Mouse (Mus musculus): ENCODE measurements around the gene Rnf214. TPM values are rescaled to one million over a fixed set of nuclear protein-coding genes. Genes with fewer than 3 reads are reported as not detected.

The Rnf214 gene
- polyA plus RNA-seq, 1 experiment: 30.5 TPM

DNA sequence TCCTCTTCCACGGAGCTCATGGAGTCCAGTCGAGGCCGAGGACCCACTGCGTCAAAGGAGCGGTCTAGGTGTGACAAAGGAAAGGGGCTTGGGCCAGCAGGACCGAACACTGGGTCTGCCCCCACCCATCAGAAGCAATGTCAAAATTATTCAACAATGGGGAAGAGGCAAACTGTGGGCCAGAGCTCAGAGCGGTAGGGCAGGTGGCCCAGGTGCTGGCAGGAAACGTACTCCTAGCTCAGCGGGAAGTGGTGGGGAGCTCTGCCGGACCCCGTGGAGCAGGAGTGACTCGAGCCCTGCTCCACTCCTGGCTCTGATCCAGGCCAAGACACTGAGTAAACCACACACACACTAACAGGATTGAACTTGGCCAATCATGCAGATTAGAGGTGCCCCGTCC, 39.0 kb upstream of the Rnf214 start:
- Histone ChIP-seq H3K27ac (ENCODE audit: insufficient read depth, low read depth, low read length) (no peak overlapping the region), H3K4me3 (ENCODE audit: insufficient read depth, low read length) (no peak overlapping the region), H3K4me1 (ENCODE audit: control insufficient read depth, insufficient read depth, low read length) (peaks cover 14% of the 10 kb centered on the region)
- TF ChIP-seq CTCF (IDR thresholded peaks at IDR 0.05; ENCODE audit: low read depth, low read length): no peak
- no peak for TF ChIP-seq POLR2A (IDR thresholded peaks at IDR 0.05; ENCODE audit: borderline replicate concordance, low read depth, low read length)

DNA sequence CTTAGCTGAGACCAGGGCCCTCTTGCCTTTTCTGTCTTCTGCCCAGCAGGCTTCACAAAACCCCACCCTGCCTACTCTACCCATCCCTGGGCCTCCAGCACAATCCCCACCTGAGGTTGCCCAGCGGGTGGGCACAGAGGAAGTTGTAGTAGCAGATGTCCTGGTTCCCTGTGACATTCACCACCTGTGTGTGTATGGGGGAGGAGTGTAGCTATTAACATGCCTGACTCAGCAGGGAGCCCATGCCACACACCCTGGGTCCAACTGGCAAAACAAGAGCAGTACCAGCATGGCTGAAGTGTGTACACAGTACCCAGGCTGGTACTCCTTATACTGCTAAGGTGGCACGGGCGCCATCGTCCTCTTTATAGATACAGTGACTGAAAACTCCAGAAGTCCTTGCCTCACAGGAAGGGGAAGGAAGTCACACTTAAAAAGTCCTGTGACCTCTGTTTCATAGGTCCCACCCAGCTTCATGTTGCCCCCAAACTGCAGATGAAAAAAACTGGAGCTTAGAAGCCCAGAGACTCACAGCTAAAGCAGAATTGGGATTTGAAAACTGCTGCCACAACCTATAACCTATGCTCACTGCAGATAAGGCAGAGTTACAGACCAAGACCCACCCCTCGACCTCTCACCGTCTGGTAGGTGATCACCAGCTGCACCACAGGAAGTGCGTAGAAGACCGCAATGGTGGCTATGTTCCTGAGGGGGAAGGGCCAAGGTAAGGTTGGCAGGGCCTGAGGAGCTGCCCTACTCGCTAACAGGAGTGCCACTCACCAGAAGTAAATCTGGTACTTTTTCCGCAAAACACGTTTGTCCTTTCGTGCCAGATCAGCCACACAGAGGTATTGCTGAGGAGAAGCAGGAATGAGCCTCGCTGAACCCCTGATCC, 38.0 kb upstream of the Rnf214 start:
- no peak for TF ChIP-seq POLR2A (IDR thresholded peaks at IDR 0.05; ENCODE audit: borderline replicate concordance, low read depth, low read length)
- TF ChIP-seq CTCF (IDR thresholded peaks at IDR 0.05; ENCODE audit: low read depth, low read length): no peak
- Histone ChIP-seq H3K4me1 (ENCODE audit: control insufficient read depth, insufficient read depth, low read length) (peaks cover 14% of the 10 kb centered on the region), H3K27ac (ENCODE audit: insufficient read depth, low read depth, low read length) (no peak overlapping the region), H3K4me3 (ENCODE audit: insufficient read depth, low read length) (no peak overlapping the region)

DNA sequence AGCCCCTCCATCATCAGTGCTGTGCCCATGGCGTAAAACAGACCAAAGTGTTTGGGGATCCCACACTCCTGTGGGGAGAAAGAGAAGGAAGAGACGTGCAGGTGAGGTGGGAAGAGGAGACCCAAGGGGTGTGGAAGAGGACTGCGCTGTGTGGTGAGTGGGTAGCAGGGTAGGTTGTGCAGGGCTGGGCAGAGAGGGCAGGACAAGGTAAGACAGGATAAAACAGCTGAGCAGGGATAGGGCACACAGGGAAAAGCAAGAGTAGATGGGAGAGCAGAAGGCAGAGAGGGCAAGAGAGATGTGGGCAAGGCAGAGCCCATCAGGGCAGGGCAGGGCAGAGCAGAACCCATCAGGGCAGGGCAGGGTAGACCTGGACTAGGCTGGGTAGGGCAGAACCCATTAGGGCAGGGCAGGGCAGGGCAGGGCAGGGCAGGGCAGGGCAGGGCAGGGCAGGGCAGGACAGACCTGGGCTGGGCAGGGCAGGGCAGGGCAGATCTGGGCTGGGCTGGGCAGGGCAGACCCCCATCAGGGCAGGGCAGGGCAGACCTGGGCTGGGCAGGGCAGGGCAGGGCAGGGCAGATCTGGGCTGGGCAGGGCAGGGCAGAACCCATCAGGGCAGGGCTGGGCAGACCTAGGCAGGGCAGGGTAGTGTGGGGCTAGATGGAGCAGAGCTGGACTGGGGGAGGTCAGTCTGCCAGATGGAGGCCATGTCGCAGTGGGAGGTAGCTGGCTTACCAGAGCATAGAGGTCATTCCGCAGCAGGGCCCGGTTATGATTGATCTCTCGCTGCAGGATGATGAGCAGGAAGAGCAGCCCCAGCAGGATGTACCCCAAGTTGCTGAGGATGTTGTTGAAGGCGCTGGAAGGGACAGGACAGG, 37.2 kb upstream of the Rnf214 start:
- Histone ChIP-seq H3K27ac (ENCODE audit: insufficient read depth, low read depth, low read length) (no peak overlapping the region), H3K4me3 (ENCODE audit: insufficient read depth, low read length) (no peak overlapping the region), H3K4me1 (ENCODE audit: control insufficient read depth, insufficient read depth, low read length) (peaks cover 14% of the 10 kb centered on the region)
- TF ChIP-seq CTCF (IDR thresholded peaks at IDR 0.05; ENCODE audit: low read depth, low read length) (no peak), POLR2A (IDR thresholded peaks at IDR 0.05; ENCODE audit: borderline replicate concordance, low read depth, low read length) (no peak)

DNA sequence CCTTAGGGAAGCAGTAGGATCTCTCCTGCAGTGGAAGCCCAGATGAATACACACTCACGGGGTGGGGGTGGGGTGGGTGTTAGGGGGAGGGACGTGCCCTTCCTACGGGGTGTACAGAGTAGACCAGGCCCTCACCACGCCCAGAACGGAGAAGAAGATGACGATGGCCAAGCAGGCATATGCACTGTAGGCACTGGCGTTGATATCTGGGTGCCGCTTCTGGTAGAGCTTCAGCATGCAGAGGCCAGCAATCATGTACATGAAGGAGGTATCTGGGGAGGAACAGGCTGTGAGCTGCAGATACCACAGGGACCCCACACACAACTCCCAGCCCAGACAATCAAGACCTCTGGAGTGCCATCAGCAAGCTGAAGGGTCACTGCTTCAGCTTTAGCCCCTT, 36.2 kb upstream of the Rnf214 start:
- peaks cover 14% of the 10 kb centered on the region for H3K4me1 ChIP-seq (ENCODE audit: control insufficient read depth, insufficient read depth, low read length)
- no peak for TF ChIP-seq POLR2A (IDR thresholded peaks at IDR 0.05; ENCODE audit: borderline replicate concordance, low read depth, low read length)

DNA sequence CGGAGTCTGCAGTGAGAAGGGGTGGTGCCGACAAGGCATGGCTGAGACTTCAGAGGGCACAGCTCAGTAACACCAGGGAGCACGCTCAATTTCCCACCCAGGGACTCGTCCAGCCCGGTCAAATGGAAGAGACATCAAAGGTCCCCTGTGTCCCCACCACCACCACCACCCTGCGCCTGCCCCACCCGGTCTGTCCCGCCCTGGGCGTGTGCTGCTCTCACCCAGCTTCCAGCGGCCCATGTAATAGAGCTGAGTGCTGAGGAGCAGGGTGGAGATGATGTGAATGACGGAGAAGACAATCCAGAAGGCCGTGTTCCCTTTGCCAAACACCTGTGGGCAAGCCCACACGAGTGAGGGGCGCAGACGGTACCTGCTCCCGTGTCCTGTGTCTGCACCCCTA, 35.8 kb upstream of the Rnf214 start:
- no peak for TF ChIP-seq POLR2A (IDR thresholded peaks at IDR 0.05; ENCODE audit: borderline replicate concordance, low read depth, low read length)
- no peak for TF ChIP-seq CTCF (IDR thresholded peaks at IDR 0.05; ENCODE audit: low read depth, low read length)
- H3K27ac ChIP-seq (ENCODE audit: insufficient read depth, low read depth, low read length): no peak overlapping the region
- no peak overlapping the region for H3K4me3 ChIP-seq (ENCODE audit: insufficient read depth, low read length)
- H3K4me1 ChIP-seq (ENCODE audit: control insufficient read depth, insufficient read depth, low read length): peaks cover 14% of the 10 kb centered on the region

More for the DNA sequence above, 36.2 kb upstream of the Rnf214 start:
- Histone ChIP-seq H3K4me3 (ENCODE audit: insufficient read depth, low read length) (no peak overlapping the region), H3K27ac (ENCODE audit: insufficient read depth, low read depth, low read length) (no peak overlapping the region)

DNA sequence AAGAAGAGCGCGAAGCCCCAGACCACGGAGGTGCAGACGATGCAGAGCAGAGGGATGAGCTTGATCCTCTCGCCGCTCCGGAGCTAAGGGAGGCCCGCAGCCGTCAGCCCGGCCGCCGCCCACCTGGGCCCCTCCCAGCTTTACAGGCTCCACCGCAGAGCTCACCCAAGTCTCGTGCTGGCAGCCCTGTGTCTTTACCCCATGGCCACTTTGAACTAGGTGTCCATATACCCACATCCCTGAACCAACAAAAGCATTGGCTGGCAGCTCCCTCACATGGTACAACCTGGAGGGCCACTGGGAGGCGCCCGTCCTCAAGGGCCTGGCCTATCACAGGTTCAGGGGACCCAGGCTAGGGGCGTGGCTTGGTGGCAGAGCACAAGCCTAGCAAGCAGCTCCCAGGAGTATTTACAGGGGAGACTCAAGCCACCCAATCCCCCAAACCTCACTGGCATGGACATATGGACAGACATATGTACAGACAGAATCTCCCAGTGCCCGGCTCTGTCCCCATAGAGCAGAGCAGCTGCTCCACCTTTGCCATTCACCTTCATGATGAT, 34.7 kb upstream of the Rnf214 start:
- Histone ChIP-seq H3K4me1 (ENCODE audit: control insufficient read depth, insufficient read depth, low read length) (peaks cover 14% of the 10 kb centered on the region), H3K27ac (ENCODE audit: insufficient read depth, low read depth, low read length) (no peak overlapping the region), H3K4me3 (ENCODE audit: insufficient read depth, low read length) (no peak overlapping the region)
- TF ChIP-seq CTCF (IDR thresholded peaks at IDR 0.05; ENCODE audit: low read depth, low read length): no peak
- TF ChIP-seq POLR2A (IDR thresholded peaks at IDR 0.05; ENCODE audit: borderline replicate concordance, low read depth, low read length): no peak

DNA sequence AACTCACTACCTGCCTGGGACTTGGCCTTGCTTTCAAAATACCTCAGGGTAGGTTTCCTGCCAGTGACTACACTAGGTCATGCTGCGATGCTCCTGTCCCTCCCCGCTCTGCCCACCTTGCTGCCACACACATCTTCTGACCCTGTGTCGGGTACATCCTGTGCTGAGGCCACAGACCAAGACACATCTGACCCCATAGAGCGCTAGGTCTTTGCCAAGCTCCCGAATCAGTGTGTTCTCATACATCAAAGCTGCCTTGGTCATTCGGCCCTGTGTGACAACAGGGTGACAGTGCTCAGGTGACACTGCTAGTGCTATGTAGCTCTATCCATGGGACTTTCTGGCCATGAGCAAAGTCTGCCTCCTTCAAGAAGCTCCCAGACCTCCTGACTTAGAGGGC, 33.1 kb upstream of the Rnf214 start:
- H3K27ac ChIP-seq (ENCODE audit: insufficient read depth, low read depth, low read length): no peak overlapping the region
- H3K4me1 ChIP-seq (ENCODE audit: control insufficient read depth, insufficient read depth, low read length): peaks cover 6% of the 10 kb centered on the region
- TF ChIP-seq POLR2A (IDR thresholded peaks at IDR 0.05; ENCODE audit: borderline replicate concordance, low read depth, low read length) (no peak), CTCF (IDR thresholded peaks at IDR 0.05; ENCODE audit: low read depth, low read length) (no peak)
- no peak overlapping the region for H3K4me3 ChIP-seq (ENCODE audit: insufficient read depth, low read length)

DNA sequence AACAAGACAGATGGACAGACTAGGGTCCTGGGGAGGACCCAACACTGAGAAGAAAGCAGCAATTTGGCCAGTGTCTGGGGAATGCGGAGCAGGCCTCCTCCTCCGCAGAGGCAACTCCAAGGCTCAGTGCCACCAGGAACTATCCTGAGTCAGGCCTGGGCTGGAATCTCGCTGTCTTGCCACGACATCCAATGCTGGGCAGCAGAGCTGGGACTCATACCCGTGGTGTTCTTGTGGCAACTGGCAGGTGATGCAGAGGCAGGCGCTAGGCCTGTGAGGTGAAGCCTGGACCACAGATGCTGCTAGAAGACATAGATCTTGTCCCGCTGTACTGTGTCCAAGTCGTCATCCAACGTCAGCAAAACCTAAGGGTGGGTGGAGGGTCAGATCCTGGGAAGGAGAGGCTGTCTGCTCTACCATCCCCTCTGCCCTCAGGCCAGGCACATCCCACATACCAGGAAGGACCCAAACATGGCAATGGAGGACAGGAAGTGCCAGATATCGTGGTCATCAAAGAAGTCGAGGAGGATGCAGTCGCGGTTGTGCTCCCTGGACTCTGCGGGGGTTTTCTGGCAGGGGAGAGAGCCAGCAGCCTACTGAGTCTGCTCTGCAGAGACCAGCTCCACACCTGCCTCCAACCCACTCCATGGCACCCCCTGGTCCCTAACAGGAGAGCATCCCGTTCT, 32.4 kb upstream of the Rnf214 start:
- no peak overlapping the region for H3K27ac ChIP-seq (ENCODE audit: insufficient read depth, low read depth, low read length)
- no peak overlapping the region for H3K4me3 ChIP-seq (ENCODE audit: insufficient read depth, low read length)
- no peaks in the 10 kb centered on the region for H3K4me1 ChIP-seq (ENCODE audit: control insufficient read depth, insufficient read depth, low read length)
- TF ChIP-seq POLR2A (IDR thresholded peaks at IDR 0.05; ENCODE audit: borderline replicate concordance, low read depth, low read length) (no peak), CTCF (IDR thresholded peaks at IDR 0.05; ENCODE audit: low read depth, low read length) (no peak)

DNA sequence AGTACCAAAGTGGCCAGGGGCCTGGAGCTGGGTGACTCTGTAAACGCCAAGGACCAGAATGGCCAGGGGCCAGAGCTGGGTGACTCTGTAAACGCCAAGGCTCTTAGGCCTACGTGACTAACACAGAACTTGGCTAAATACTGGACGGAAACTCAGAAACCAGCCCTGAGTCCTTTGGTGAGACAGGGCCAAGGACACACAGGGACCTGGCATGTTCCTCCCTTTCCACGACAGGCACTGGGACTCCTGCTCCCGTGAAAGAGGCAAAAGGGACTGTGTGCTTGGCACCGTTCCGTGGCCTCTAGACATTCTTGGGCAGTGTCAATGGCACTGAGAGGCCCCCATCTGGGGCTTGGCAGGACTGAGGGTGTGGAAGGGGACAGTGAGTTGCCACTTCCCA, 31.4 kb upstream of the Rnf214 start:
- Histone ChIP-seq H3K4me1 (ENCODE audit: control insufficient read depth, insufficient read depth, low read length) (peaks cover 2% of the 10 kb centered on the region; the same call in 1 of the 2 replicates), H3K27ac (ENCODE audit: insufficient read depth, low read depth, low read length) (no peak overlapping the region), H3K4me3 (ENCODE audit: insufficient read depth, low read length) (no peak overlapping the region)
- TF ChIP-seq POLR2A (IDR thresholded peaks at IDR 0.05; ENCODE audit: borderline replicate concordance, low read depth, low read length) (no peak), CTCF (IDR thresholded peaks at IDR 0.05; ENCODE audit: low read depth, low read length) (no peak)

Data from bone marrow macrophage, adult 2 months (primary cell).